Mouse (Mus musculus) bone marrow, adult 2 months (tissue): ENCODE results near the gene Slc6a6. TPM values are rescaled to one million over a fixed set of nuclear protein-coding genes. Genes with fewer than 3 reads are reported as not detected.

Experiments used
- H3K27ac ChIP-seq: fragments of 200-500 bp; 2 replicates; pipeline ENCODE4 v1.5.1; 2012; ENCODE audit warnings: low read depth, mild to moderate bottlenecking, control low read depth, inconsistent platforms, low read length; ENCODE audit not compliant: control insufficient read depth, poor library complexity, insufficient read depth
- H3K4me1 ChIP-seq: fragments of 200-500 bp; 2 replicates; pipeline ENCODE4 v1.6.1; 2011; ENCODE audit warnings: low read length; ENCODE audit not compliant: control insufficient read depth, insufficient read depth
- H3K4me3 ChIP-seq: fragments of 200-500 bp; replicated peaks from 2 replicates; pipeline ENCODE3; 2011; ENCODE audit warnings: mild to moderate bottlenecking, low read depth, low read length, control low read depth; ENCODE audit not compliant: control insufficient read depth
- CTCF ChIP-seq: fragments of 200-500 bp; IDR thresholded peaks from 2 replicates; pipeline ENCODE4 v1.5.1; 2011; ENCODE audit warnings: low read length, control low read depth; ENCODE audit not compliant: control insufficient read depth, insufficient read depth
- POLR2A ChIP-seq: fragments of 200-500 bp; IDR thresholded peaks from 2 replicates; pipeline ENCODE4 v1.6.1; 2011; ENCODE audit warnings: low read depth, mild to moderate bottlenecking, control low read depth, low read length, borderline replicate concordance; ENCODE audit not compliant: control insufficient read depth
- WGBS: fragments of 180-500 bp; shearing (Covaris S2); methylation state at CpG from one replicate; pipeline ENCODE4 v1.1.7; 2018; 5-methylcytosine and 5-hydroxymethylcytosine counted together
- polyA plus RNA-seq: library from polyadenylated mRNA; stranded (reverse); fragments of >200 nt; gene quantifications from 2 replicates; pipeline ENCODE4 v1.2.4, GENCODE M21; 2011; ENCODE audit warnings: low replicate concordance; ENCODE audit not compliant: missing spikeins, insufficient read depth, insufficient read length

Gene Slc6a6
- polyA plus RNA-seq, 1 experiment, result 36.3 TPM

DNA sequence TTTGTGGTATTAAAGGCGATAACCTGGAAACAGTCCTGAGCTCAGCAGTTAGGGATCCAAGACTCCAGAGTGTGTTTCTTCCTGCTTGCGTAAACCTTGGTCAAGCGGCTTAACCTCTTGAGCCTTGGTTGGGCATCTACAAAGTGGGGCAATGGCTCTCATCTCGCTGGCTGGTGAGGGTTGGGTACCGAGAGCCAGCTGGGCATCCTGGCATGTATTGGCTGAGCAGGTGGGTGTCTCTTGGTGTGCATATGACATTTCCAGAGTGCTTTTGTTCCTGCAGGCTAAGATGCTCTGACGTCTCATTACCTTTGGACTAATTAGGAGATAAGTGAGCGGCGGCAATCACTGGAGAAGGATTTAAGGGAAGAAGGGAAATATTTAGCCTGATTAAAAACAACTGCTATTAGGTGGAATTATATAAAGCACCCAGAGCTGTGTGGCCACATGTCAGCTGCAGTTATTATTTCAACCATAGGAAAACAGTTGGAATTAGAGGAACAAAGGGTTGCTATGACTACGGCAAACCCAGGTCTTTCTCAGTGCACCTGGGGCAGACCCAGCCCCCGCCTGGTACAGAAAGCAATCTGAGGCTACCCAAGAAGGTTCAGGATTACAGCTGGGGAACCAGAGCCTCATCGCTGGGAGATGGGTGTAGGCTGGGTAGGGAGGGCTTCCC is 24.2 kb downstream of the Slc6a6 start:
- peak overlapping the region; percentile 16; the same call in 1 of the 2 replicates for H3K27ac ChIP-seq
- WGBS, result 75% methylated on average over 11 of the region's 11 CpGs
- no peak for TF ChIP-seq POLR2A
- TF ChIP-seq CTCF, result no peak
- peaks cover 11% of the 10 kb centered on the region for H3K4me1 ChIP-seq
- H3K4me3 ChIP-seq, result no peak overlapping the region

DNA sequence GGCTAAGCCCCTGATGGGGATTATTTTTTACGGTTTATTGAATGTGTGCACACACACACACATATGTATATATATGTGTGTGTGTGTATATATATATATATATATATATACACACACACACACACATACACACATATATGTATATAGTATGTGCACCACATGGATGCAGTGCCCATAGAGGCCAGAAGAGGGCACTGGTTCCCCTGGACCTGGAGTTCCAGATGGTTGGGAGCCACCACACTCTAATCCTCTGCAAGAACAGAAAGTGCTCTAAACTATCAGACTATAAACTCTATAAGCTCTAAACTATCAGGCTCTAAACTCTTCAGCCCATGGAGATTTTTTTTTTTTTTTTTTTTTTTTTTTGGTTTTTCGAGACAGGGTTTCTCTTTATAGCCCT is 25.1 kb downstream of the Slc6a6 start:
- peaks cover 11% of the 10 kb centered on the region for H3K4me1 ChIP-seq
- H3K27ac ChIP-seq, result no peak overlapping the region
- TF ChIP-seq CTCF (peak; percentile 20; the same call in 1 of the 2 replicates), POLR2A (no peak)
- H3K4me3 ChIP-seq, result no peak overlapping the region
- WGBS, result 81% methylated on average over 2 of the region's 2 CpGs

DNA sequence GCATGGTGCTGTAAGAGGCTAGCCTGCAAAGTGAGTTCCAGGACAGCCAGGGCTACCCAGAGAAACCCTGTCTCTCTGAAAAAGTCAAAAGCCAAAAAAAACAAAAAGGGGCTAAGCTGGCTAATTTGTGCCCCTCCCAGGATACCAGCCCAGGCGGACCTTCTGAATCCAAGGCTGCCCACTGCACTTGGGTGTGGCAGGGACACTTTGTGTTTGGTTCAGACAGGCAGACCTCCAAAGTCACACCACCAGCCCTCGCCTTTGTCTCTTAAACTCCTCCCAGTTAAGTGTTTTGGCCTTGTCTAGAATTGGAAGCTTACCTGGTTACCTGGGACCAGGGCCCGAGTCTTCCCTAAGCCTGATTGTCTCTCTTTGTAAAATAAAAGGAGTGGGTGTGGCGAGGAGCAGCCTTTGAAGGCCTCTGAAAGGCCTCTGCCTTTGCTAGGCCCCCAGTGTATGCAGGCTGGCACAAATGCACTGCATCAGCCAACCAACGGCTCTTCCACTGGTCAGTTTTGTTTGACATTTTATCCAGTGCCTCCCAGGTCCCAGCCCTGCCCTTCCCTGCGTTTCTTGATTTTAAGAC is 26.6 kb downstream of the Slc6a6 start:
- TF ChIP-seq CTCF (no peak), POLR2A (no peak)
- Histone ChIP-seq H3K4me1 (peaks cover 11% of the 10 kb centered on the region), H3K27ac (no peak overlapping the region), H3K4me3 (no peak overlapping the region)
- WGBS, result 85% methylated on average over 6 of the region's 6 CpGs

DNA sequence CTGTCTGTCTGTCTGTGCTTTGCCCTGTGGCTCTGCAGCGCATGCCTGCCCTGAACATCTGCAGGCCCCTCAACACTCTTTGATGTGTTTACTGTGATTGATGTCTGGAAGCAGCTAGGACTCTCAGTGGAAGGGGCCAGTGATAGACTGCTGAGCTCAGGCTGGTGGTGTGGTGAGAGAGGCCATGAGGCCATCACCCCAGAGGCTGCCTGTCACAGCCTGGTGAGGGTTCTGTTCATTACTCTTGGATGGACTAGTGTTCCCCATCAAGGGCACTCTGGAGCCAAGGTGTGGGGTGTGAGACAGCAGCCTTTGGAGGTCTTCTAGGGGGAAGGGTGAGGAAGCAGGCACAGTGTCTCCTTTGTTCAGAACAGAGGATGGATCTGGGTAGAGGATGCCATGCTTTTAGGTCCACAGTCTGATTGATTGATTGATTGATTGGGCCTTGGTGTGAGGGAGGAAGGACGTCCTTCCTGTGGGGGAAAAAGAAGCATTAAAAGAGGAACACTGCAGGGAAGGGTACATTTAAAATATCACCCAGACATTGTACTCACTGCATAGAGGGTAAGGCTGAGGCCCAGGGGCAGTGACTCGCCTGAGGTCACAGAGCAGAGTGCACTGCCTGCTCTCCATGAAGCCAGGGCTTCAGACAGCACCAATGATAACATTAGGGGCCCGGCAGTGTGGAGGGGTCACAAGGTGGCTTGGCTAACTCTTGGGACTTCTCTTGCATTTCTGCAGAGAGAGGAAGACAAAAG is 28.4 kb downstream of the Slc6a6 start:
- 31% methylated on average over 4 of the region's 4 CpGs for WGBS
- TF ChIP-seq POLR2A, result no peak
- no peak for TF ChIP-seq CTCF
- Histone ChIP-seq H3K4me3 (no peak overlapping the region), H3K27ac (peak overlapping the region; percentile 90), H3K4me1 (peaks cover 15% of the 10 kb centered on the region)

DNA sequence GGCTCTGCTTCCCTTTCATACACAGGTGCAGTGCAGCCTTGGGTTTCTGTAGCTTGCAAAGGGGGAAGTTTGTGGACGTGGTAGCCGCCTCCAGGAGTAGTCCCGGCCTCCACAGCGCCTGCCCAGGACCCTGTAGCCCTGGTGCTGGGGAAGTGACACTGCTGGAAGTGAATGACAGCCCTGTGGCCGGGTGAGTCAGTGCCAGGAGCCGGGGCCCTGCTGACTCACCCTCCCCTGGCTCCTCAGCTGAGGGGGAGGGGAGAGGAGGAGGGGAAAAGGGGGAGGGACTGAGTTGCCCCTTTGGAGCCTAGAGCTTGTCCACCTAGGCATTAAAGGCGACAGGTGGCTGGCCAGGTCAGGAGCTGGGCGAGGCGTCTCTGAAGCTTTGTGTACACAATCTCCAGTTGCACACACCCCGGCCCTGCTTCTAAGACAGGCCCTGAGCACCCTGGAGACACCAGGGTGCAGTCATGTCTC is 29.0 kb downstream of the Slc6a6 start:
- peak overlapping the region; percentile 90 for H3K27ac ChIP-seq
- H3K4me1 ChIP-seq, result peaks cover 14% of the 10 kb centered on the region
- no peak overlapping the region for H3K4me3 ChIP-seq
- TF ChIP-seq POLR2A (peak; percentile 17; the same call in 1 of the 2 replicates), CTCF (no peak)
- WGBS, result 13% methylated on average over 10 of the region's 10 CpGs

DNA sequence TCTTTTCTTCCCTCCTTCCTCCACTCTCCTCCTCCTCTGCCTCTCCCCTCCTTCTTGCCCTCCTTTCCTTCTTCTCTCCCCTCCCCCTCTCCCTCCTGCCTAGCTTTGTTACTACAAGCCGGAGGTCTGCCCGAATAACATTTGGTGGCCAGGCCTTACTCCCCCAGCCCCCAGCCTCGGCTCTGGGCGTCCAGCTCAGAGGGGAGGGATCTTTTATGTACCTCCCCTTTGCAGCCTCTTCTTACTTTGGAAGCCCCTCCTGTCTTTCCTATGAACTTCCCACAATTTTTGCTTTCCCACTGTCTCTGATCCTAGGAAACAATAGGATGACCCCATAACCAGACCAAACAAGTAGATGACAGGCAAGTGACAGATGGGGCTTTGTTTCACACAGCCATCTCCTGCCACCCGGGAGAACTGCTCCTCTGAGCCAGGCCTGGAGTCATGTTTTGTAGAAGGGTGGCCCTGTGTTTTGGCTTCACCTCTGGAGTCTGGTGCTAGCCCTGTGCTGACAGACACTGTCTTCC is 29.6 kb downstream of the Slc6a6 start:
- Histone ChIP-seq H3K27ac (peak overlapping the region; percentile 90), H3K4me1 (peaks cover 14% of the 10 kb centered on the region), H3K4me3 (no peak overlapping the region)
- 23% methylated on average over 5 of the region's 5 CpGs for whole genome bisulfite sequencing
- TF ChIP-seq POLR2A (no peak), CTCF (no peak)

DNA sequence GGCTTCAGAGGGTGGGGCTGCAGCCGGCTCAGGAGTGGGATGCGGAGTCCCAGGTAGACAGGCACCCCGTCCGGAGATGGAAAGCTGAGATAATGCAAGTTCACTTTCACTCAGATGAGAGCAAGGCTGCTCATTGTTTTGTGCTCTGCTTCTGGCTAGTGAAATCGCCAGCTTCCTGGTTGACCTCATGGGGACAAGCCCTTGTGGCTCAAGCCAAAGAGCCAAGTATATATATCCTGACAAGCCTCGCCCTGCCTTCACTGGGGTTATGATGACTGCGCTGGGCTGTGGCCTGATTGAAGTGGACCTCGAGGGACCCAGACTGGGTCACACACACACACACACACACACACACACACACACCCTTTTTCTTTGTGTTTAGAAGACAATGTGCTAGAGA is 31.2 kb downstream of the Slc6a6 start:
- TF ChIP-seq POLR2A, result no peak
- TF ChIP-seq CTCF, result no peak
- H3K4me3 ChIP-seq, result no peak overlapping the region
- H3K27ac ChIP-seq, result no peak overlapping the region
- 78% methylated on average over 8 of the region's 8 CpGs for WGBS
- peaks cover 14% of the 10 kb centered on the region for H3K4me1 ChIP-seq

DNA sequence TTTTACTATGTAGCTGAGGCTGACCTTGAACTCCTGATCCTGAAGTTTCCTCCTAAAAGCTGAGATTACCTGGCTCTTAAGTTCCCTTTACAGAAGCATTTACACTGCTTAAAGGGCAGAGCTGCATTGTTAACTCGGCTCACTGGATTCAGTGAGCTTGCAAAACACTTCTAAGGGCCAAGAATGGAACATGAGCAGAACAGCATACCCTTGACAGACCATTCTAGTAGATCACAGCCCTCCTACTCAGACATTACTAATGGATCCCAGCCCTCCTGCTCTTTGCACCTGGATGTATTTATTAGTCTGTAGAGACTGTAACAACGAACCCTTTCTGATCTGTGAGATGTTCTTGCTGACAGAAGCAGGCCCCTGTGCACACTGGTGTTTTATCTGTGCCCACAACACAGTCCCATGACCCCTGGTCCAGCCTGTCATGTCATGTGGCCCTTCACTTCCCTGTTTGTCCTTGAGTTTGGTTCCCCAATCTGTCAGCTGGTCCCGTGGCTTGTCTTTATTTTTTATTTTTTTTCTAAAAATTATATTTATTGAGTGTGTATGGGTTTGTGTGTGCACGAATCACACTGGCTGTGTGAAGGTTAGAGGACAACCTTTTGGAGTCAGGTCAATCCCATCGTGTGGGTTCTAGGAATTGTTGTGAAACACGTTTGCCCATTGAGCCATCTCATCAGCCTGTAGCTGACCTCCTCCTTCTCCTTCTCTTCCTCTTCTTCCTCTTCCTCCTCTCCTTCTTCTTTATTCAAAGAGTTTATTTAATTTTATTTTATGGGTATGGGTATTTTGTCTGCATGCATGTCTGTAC is 32.3 kb downstream of the Slc6a6 start:
- 24% methylated on average over 6 of the region's 6 CpGs for WGBS
- H3K4me1 ChIP-seq, result peaks cover 14% of the 10 kb centered on the region
- TF ChIP-seq POLR2A (no peak), CTCF (no peak)
- peak overlapping the region; percentile 8; the same call in 1 of the 2 replicates for H3K27ac ChIP-seq
- no peak overlapping the region for H3K4me3 ChIP-seq
